Mouse (Mus musculus) limb, embryonic 12.5 days (tissue): ENCODE data around the gene Epb41. TPM values are rescaled to one million over a fixed set of nuclear protein-coding genes. Genes with fewer than 3 reads are reported as not detected.

Experiments used
- ATAC-seq: fragments of 200-750 bp; cut with Nextera tagmentation; 2 replicates; pipeline ENCODE4 v1.8.0; 2017; ENCODE audit warnings: low read depth, moderate TSS enrichment; ENCODE audit not compliant: insufficient number of reproducible peaks, insufficient read depth, low FRiP score, low TSS enrichment
- H3K27ac ChIP-seq: fragments of 300-500 bp; sonication (generic); 2 replicates; pipeline ENCODE4 v1.5.1; 2016; ENCODE audit warnings: mild to moderate bottlenecking, moderate library complexity
- H3K27me3 ChIP-seq: fragments of 300-500 bp; sonication (generic); 2 replicates; pipeline ENCODE4 v1.6.1; 2016; ENCODE audit warnings: mild to moderate bottlenecking, moderate library complexity
- H3K36me3 ChIP-seq: fragments of 300-500 bp; sonication (generic); 2 replicates; pipeline ENCODE4 v1.6.1; 2016; ENCODE audit warnings: mild to moderate bottlenecking, moderate library complexity
- H3K4me1 ChIP-seq: fragments of 300-500 bp; sonication (generic); replicated peaks from 2 replicates; pipeline ENCODE4 v1.6.1; 2016
- H3K4me2 ChIP-seq: fragments of 300-500 bp; sonication (generic); 2 replicates; pipeline ENCODE4 v1.6.1; 2016; ENCODE audit warnings: mild to moderate bottlenecking, moderate library complexity
- H3K4me3 ChIP-seq: fragments of 300-500 bp; sonication (generic); replicated peaks from 2 replicates; pipeline ENCODE4 v1.5.1; 2016; ENCODE audit warnings: mild to moderate bottlenecking
- H3K9ac ChIP-seq: fragments of 300-500 bp; sonication (generic); replicated peaks from 2 replicates; pipeline ENCODE4 v1.6.1; 2016; ENCODE audit warnings: mild to moderate bottlenecking, moderate library complexity
- H3K9me3 ChIP-seq: fragments of 300-500 bp; sonication (generic); 2 replicates; pipeline ENCODE4 v1.6.1; 2016; ENCODE audit warnings: mild to moderate bottlenecking, moderate library complexity
- WGBS: fragments of 180-500 bp; shearing (Covaris S2); methylation state at CpG from one replicate; pipeline ENCODE4 v1.1.7; 2016; 5-methylcytosine and 5-hydroxymethylcytosine counted together
- polyA plus RNA-seq: library from polyadenylated mRNA; unstranded; fragments of >200 nt; fragmentation: Nextera tagmentation; extraction: Ambion mirVana; gene quantifications from 2 replicates; pipeline ENCODE4 v1.2.1, GENCODE M21; 2016

The Epb41 gene
- polyA plus RNA-seq, 1 experiment from 2014 or later, result 118 TPM

GRCm38 (mm10) chr4:132062289-132062688 lies 12.8 kb downstream of the Epb41 start:
- Histone ChIP-seq H3K4me2 (no peak overlapping the region), H3K4me1 (0 out of 2 replicates have a peak, but pooled peaks cover 7% of the 10 kb centered on the region), H3K9ac (no peak overlapping the region), H3K4me3 (no peak overlapping the region), H3K27ac (no peak overlapping the region), H3K9me3 (no peaks in the 10 kb centered on the region), H3K36me3 (no peaks in the 10 kb centered on the region), H3K27me3 (no peaks in the 10 kb centered on the region)
- 75% methylated on average over 8 of the region's 8 CpGs for WGBS
- ATAC-seq, result no peak

- 57% methylated on average over 17 of the region's 17 CpGs for WGBS
- Histone ChIP-seq H3K9ac (no peak overlapping the region), H3K4me3 (no peak overlapping the region), H3K27me3 (no peaks in the 10 kb centered on the region), H3K36me3 (no peaks in the 10 kb centered on the region), H3K27ac (no peak overlapping the region), H3K9me3 (no peaks in the 10 kb centered on the region), H3K4me1 (no peaks in the 10 kb centered on the region), H3K4me2 (no peak overlapping the region)
- no peak for ATAC-seq
Observed at GRCm38 (mm10) chr4:132060040-132060832, 14.9 kb downstream of the Epb41 start.

GRCm38 (mm10) chr4:132059541-132059940 lies 15.6 kb downstream of the Epb41 start:
- H3K27me3 ChIP-seq, result no peaks in the 10 kb centered on the region
- no peaks in the 10 kb centered on the region for H3K4me1 ChIP-seq
- 91% methylated on average over 2 of the region's 2 CpGs for WGBS
- no peaks in the 10 kb centered on the region for H3K9me3 ChIP-seq
- ATAC-seq, result no peak
- no peak overlapping the region for H3K9ac ChIP-seq
- no peak overlapping the region for H3K4me2 ChIP-seq
- no peak overlapping the region for H3K27ac ChIP-seq
- H3K4me3 ChIP-seq, result no peak overlapping the region
- H3K36me3 ChIP-seq, result no peaks in the 10 kb centered on the region

- no peak for ATAC-seq
- H3K9me3 ChIP-seq, result no peaks in the 10 kb centered on the region
- no peaks in the 10 kb centered on the region for H3K36me3 ChIP-seq
- H3K9ac ChIP-seq, result no peak overlapping the region
- no peak overlapping the region for H3K4me3 ChIP-seq
- H3K4me1 ChIP-seq, result no peaks in the 10 kb centered on the region
- H3K4me2 ChIP-seq, result no peak overlapping the region
- H3K27me3 ChIP-seq, result no peaks in the 10 kb centered on the region
- H3K27ac ChIP-seq, result no peak overlapping the region
Observed at GRCm38 (mm10) chr4:132057311-132057710, 17.8 kb downstream of the Epb41 start.

GRCm38 (mm10) chr4:132051321-132052275 lies 23.5 kb downstream of the Epb41 start:
- no peaks in the 10 kb centered on the region for H3K9me3 ChIP-seq
- H3K36me3 ChIP-seq, result no peaks in the 10 kb centered on the region
- peaks cover 3% of the 10 kb centered on the region; the same call in 1 of the 2 replicates for H3K27me3 ChIP-seq
- ATAC-seq, result no peak
- no peak overlapping the region for H3K27ac ChIP-seq
- 74% methylated on average over 10 of the region's 10 CpGs for WGBS
- no peak overlapping the region for H3K4me3 ChIP-seq
- no peak overlapping the region for H3K9ac ChIP-seq
- peaks cover 17% of the 10 kb centered on the region for H3K4me1 ChIP-seq
- H3K4me2 ChIP-seq, result no peak overlapping the region

- no peaks in the 10 kb centered on the region for H3K9me3 ChIP-seq
- H3K27ac ChIP-seq, result no peak overlapping the region
- H3K27me3 ChIP-seq, result peaks cover 3% of the 10 kb centered on the region; the same call in 1 of the 2 replicates
- no peaks in the 10 kb centered on the region for H3K36me3 ChIP-seq
- no peak for ATAC-seq
- peak overlapping the region; percentile 92 for H3K4me2 ChIP-seq
- H3K4me1 ChIP-seq, result peaks cover 29% of the 10 kb centered on the region
- peak overlapping the region; percentile 99 for H3K4me3 ChIP-seq
- 11% methylated on average over 14 of the region's 15 CpGs for WGBS
- no peak overlapping the region for H3K9ac ChIP-seq
Observed at GRCm38 (mm10) chr4:132049549-132050200, 25.4 kb downstream of the Epb41 start.

- Histone ChIP-seq H3K36me3 (no peaks in the 10 kb centered on the region), H3K9me3 (no peaks in the 10 kb centered on the region), H3K27ac (peak overlapping the region; percentile 98), H3K27me3 (peaks cover 3% of the 10 kb centered on the region; the same call in 1 of the 2 replicates), H3K4me2 (peak overlapping the region; percentile 92), H3K4me1 (peaks cover 36% of the 10 kb centered on the region), H3K4me3 (peak overlapping the region; percentile 99), H3K9ac (peak overlapping the region; percentile 98)
- ATAC-seq, result peak; percentile 99
- under 1% methylated on average over 34 of the region's 46 CpGs for WGBS
Observed at GRCm38 (mm10) chr4:132048995-132049404, 26.1 kb downstream of the Epb41 start.

GRCm38 (mm10) chr4:132048011-132048991 lies 26.8 kb downstream of the Epb41 start:
- Histone ChIP-seq H3K27me3 (peaks cover 3% of the 10 kb centered on the region; the same call in 1 of the 2 replicates), H3K4me1 (peaks cover 39% of the 10 kb centered on the region), H3K9me3 (no peaks in the 10 kb centered on the region), H3K4me3 (peak overlapping the region; percentile 99), H3K36me3 (no peaks in the 10 kb centered on the region), H3K27ac (peak overlapping the region; percentile 98), H3K9ac (peak overlapping the region; percentile 98), H3K4me2 (peak overlapping the region; percentile 92)
- WGBS, result under 1% methylated on average over 93 of the region's 95 CpGs
- ATAC-seq, result peak; percentile 56; the same call in 1 of the 2 replicates

- no peaks in the 10 kb centered on the region for H3K27me3 ChIP-seq
- WGBS, result 88% methylated on average over 3 of the region's 3 CpGs
- H3K36me3 ChIP-seq, result no peaks in the 10 kb centered on the region
- no peak overlapping the region for H3K9ac ChIP-seq
- no peak overlapping the region for H3K4me3 ChIP-seq
- no peak for ATAC-seq
- no peaks in the 10 kb centered on the region for H3K9me3 ChIP-seq
- no peak overlapping the region for H3K27ac ChIP-seq
- peaks cover 37% of the 10 kb centered on the region for H3K4me1 ChIP-seq
- no peak overlapping the region for H3K4me2 ChIP-seq
Observed at GRCm38 (mm10) chr4:132043726-132044125, 31.4 kb downstream of the Epb41 start.
